Mouse (Mus musculus): ENCODE data around the gene Dbx2.

- TF ChIP-seq CTCF (IDR thresholded peaks at IDR 0.05; ENCODE audit: extremely low read depth, insufficient read depth, insufficient read length, insufficient replicate concordance) = no peak
- no peak for TF ChIP-seq POLR2A (IDR thresholded peaks at IDR 0.05; ENCODE audit: low read depth, low read length)
Observed at GRCm38 (mm10) chr15:95702206-95702605, 46.4 kb upstream of the Dbx2 start.

Data from spleen, adult 2 months (tissue).